Mouse (Mus musculus) yolk sac, embryonic 10.5 days (tissue): ENCODE results near the gene Rab8b.
"Not testable (repeated sequence)": the region's sequence is repeated elsewhere in the genome, so short reads cannot be mapped to it uniquely, and the experiment has no call there.

Experiments used
- DNase-seq: peaks from one replicate; pipeline ENCODE4 v3.0.0-alpha.2; 2017; ENCODE audit warnings: low spot score

Rab8b gene

DNA sequence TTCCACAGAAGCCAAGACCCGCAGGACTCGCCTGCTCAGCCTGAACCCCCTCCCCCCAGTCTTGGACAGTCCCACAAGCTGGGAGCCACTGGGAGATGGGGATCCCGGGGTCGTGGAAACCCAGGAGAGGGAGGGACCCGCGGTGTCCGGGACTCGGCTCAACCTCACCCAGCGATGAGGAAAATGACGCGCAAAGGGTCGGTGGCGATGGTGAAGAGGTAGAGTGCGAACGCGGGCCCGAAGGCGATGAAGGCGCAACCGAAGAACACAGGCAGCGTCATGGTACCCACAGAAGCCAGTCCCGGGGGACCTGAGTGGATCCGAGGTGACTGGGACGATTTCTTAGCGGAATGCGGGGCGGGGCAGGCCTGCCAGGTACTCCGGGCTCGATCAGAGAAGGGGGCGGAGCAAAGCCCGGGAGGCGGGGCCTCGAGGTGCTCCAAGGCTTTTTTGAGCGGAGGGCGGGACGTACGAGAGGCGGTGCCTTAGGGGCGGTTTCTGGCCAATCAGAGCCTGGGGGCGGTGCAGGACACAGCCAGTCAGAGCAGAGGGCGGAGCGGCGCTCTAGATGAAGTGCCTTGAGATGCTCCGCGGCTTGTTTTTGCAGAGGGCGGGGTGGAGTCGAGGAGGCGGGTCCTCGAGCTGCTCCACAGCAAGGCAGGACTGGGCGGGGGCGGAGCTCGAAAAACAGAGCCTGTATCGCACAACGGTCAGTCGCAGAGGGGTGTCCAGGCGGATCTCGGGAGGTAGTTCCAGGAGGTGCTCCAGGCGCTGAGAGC lies 85.0 kb downstream of the Rab8b start, which contains the start of gene Aph1c:
TSS of gene Aph1c (minus strand) at position 409 of the 779 bp plus-strand sequence.
- DNase-seq: peak; percentile 99

DNA sequence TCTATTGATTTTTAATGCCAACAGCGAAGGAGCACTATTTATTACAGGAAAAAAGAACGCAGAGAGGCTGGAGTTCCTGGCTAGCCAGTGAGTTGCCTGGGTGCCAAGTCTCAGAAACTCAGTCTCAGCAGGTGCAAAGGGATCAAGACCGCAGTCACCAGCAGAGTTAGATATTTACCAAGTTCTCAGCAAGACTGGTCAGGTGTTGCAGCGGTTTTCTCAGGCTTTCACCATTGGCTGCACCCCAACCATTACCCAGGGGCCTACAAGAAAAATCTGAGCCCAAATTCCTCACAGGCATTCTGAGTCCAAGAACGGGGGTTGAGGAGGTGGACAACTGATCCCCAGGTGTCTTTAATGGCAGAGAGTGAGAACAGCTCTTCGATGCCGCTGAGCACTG lies 85.6 kb downstream of the Rab8b start:
- DNase-seq: peak; percentile 38

DNA sequence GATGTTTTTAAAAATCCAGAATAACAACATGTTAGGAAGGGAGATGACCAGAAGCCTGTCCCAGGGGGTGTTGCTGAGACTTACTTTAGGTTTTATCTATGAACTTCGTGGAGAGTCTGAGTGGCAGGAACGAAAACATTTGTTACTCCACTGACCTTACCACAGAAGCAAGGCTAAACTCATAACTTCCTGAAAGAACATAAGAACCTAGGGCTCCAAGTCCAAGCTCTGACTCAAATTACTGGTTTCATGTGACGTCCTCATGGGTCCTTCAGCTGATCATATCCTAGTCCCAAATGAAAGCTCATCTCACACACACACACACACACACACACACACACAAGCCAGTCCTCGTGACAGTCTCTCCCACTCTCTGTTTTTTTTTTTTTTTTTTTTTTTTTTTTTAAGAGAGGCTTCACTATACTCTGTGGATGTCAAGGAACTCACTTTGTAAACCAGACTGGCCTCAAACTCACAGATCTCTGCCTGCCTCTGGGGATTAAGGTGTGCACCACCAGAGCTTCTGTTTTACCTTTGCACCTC lies 87.0 kb downstream of the Rab8b start:
- DNase-seq: no peak

DNA sequence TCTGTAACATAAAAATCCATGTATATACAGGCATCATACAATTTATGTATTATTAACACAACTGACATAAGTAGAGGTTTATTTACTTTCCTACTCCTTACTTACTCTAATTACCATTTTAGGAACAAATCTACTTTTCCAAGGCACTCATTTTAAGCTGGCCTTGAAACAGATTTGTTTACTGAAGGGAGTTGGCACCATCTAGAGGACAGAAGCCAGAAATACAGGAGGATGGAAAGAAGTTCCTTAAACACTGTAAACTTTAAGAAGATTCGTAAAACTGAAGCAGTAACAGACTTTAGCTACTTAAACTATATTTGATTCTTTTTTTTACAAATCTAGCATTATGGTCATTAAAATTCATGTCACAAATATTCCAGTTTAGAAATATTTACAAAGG lies 93.5 kb downstream of the Rab8b start:
- no peak for DNase-seq

DNA sequence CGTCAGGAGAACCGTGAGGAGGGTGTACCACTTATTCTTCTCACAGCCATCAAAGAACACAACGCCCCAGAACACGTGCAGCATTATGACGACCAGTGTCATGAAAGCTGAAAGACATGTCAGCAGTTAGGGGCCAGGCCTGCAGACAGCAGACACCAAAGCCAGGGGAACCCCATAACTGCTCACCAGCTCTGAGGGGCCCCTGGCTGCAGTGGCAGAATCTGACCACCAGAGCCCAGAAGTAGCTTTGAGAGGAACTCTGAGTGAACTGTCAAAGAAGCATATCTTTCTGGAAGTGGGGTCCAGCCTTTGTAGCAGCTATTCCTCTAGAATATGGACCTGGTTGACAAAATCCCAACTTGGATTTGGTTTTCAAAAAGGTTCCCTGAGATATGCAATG lies 97.2 kb downstream of the Rab8b start:
- not testable (repeated sequence) for DNase-seq

DNA sequence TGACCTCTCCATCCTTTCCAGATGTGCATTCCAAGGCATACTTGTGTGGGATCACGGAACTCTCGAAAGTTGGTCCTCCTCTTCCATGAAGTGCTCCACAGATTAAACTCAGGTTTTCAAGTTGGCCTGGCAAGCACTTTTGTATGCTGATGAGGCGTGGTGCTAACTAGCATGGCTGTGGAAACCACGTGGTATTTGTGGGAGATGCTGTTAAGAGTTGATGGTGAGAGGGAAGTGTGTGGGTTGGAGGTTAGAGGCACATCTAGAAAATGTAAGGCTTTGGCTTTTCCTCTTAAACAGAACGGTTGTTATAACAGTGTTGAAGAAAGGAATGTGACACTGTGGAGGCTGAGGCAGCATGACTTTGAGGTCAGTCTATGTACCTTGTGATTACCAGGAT lies 98.5 kb downstream of the Rab8b start:
- DNase-seq: no peak

DNA sequence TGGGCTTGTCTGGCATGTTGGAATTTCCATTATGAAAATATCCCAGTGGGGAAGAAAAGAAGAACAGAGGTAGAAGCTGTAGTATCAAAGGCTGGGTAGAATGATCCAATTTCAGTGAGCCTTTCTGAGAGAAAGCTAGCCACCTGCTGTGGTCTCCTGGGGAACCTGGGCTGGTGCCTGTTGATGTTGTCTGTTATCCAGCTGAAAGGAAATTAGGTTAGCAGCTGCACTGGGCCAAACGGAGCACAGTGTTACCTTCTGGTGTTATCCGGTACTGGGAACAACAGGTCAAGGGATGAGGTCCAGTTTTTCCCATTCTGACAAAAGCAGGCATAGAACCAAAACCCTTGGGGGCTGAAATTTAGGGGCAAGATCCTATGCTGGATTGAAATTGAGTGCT lies 106.1 kb downstream of the Rab8b start:
- no peak for DNase-seq

DNA sequence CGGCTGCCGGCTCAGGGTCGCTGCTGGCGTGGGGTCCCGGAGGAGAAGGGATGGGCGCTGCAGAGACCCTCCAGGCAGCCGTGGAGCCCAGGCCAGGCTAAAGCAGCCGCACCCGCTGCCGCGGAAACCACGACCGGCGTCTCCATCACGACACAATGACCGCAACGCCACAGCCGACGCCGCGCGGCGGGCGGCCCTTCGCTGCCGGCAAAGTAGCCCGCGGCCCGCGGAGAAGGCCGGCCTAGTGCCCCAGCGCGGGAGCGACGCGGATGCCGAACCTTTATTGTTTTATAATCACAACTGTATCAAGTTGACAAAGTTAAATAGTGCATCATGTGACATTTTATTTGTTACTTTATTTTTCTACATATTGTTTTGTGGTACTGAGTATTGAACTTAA lies 113.5 kb downstream of the Rab8b start:
- DNase-seq: not testable (repeated sequence)

DNA sequence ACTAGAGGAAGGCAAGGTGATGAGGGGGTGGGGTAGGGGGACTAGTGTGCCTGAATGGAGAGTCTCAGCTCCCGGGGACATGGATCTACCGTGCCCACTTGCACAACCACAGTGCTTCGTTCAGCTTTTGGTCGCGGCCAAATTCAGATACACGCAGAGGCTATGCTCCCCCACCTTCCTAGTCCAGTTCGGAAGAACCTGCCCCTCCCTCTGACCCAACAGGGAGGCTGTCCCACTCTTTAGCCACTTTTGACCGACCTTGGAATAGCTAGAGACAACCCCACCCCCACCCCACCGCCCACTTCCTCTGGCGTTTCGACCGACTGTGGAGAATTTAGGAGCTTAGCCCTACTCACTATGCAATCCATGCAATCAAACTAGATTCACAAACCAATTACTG lies 117.5 kb downstream of the Rab8b start:
- no peak for DNase-seq

DNA sequence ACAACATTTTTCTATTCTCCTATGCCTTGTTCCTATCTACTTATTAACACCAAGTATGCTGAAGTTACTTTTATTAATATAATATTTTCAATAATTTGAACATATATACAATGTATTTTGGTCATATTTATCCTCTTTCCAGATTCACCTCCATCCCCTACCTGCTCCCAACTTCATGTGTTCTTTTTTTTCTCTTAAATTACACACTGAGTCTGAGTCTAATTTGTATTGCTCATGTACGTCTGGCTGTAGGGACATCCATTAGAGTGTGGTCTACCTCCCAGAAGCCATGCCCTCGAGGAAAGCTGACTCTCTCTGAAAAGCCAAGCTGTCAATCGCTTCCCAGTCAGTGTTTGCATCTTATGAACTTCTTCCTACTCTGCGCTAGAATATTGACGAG lies 122.7 kb downstream of the Rab8b start, which contains the start of gene Gm10647:
TSS of gene Gm10647 (plus strand) at position 301 of the 400 bp plus-strand sequence.
- DNase-seq: no peak

DNA sequence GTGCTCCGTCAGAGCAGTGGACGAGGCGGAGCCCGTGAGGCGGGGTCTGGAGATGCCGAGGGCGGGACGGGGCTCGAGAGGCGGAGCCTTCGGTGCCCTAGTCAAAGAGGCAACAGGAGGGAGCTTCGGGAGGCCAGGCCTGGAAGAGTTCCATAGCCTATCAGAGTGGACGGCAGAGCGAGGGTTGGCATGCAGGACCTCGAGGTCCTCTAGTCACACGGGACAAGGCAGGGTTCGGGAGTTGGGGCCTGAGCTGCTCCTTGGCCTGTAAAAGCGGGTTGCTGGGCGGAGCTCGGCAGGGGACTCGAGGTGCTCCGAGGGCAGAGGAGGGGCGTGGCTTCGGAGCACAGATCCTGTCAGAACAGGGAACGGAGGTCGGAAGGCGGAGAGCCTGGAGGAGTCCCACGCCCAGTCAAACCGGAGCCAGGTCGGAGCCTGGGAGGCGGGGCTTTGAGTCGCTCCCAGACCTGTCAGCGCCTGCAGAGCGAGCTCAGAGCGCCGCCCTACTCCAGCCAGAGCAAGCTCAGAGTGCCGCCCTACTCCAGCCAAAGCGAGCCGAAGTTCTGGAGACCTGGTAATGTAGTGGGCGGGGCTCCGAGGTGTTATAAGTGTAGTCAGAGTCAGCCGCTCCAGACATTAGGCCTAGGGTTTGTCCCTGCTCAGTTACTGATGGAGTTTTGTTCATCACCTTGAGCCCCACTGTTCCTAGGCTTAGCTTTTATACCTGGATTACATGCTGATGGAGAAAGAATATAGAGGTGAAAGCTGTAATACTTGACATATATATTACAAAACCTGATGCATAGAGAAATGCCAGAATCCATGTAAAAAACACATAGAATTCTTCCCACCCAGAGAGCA lies 123.8 kb downstream of the Rab8b start, which contains the start of gene Aph1b:
TSS of gene Aph1b (minus strand) at position 27 of the 861 bp plus-strand sequence.
- DNase-seq: peak; percentile 99

DNA sequence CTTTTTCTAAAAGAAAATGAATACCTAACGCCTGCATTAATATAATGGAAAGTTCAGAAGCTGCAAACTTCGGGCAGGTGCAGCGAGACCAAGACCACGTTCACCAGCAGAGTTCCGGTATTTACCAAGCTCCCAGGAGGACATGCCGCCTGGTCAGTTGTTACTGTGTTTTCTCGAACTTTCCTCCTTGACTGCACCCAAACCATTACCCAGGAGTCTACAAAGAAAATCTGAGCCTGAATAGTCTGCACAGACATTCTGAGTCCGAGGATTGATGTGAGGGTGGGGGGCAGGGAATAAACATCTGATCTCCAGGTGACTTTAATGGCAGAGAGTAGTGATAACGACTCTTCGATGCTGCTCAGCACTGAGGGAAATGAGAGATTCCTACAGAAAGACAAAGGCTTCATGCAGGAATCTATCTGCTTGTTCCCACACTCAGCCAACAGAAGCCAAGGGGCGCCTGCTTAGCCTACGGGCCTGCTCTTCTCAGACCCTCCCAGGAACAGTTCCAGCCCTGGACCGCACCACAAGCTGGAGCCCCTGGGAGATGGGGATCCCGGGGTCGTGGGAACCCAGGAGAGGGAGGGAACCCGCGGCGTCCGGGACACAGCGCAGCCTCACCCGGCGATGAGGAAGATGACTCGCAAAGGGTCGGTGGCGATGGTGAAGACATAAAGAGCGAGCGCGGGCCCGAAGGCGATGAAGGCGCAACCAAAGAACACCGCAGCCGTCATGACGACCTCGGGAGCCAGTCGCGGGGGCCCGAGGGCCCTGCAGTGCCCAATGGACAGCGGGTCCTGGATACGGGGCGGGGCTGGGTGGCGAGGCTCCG lies 124.6 kb downstream of the Rab8b start:
- DNase-seq: no peak
